Mouse (Mus musculus) ovary, adult 2 months (tissue): ENCODE measurements around the gene Tcp10a. TPM values are rescaled to one million over a fixed set of nuclear protein-coding genes. Genes with fewer than 3 reads are reported as not detected.

Experiments
- polyA plus RNA-seq: library from polyadenylated mRNA; depleted of rRNA; stranded (reverse); fragments of >200 nt; gene quantifications from 2 replicates; pipeline ENCODE4 v1.2.3, GENCODE M21; 2012; rRNA removed

The Tcp10a gene
- not detected in 2 replicates for polyA plus RNA-seq

DNA sequence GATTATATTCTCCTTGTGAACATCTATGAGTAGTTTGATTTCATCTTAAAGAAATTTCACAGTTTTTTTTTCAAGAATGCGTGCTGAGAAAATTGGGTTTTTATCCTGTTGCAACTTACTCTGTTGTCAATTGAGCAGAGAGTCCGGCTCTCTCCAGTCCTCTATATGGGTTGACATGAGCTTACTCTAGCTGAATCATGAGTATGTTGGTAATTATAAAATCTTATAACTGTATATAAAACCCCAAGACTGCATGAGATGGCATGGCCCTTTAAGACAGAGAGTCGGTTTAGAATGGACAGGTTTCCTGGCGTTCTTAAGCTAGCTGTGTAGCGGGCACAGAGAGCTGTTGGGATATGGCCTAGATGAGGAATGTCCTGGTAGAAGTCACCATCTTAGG lies at the start of gene Tcp10a:
Tcp10a (plus strand) TSS at position 301 of the 400 bp plus-strand sequence.

DNA sequence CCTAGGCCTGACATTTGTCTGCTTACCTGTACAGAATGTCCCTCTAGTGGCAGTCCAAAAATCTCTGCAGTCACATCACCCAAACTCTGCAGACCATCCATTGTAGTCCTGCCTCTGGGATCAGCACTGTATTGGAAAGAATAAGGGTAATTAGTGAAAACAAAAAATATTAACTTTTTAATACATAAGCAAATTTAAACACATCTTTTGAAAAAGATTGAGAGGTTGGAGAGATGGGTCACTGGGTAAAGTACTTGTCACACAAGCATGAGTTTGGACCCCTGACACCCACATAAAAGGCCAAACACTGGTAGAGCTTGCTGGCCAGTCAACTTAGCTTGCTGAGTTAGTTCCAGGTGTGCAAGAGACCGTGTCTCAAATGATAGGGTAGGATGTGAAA lies 28.1 kb downstream of the Tcp10a start, which contains the start of gene Ttll2:
Ttll2 (minus strand) TSS at position 101 of the 400 bp plus-strand sequence.

DNA sequence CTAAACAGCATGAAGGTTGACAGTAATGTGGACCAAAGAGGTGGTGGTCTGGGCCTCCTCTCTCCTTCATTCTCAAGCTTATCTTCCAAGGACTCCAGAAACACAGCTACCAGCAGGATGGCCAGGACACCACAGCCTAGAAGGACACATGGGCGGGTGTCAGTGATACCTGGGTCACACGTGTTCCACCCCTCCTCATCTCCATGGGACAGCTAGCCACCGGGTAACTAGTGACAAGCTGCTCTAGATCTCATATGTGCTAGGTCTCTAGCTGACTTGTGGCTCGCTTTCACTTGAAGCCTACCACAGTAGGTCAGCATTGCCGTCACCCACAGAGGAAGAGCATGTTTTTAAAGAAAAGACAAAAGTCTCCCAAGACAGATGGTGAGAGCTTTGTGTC lies 47.4 kb downstream of the Tcp10a start, which contains the start of gene Gm49630:
Gm49630 (minus strand) TSS at position 101 of the 400 bp plus-strand sequence.

DNA sequence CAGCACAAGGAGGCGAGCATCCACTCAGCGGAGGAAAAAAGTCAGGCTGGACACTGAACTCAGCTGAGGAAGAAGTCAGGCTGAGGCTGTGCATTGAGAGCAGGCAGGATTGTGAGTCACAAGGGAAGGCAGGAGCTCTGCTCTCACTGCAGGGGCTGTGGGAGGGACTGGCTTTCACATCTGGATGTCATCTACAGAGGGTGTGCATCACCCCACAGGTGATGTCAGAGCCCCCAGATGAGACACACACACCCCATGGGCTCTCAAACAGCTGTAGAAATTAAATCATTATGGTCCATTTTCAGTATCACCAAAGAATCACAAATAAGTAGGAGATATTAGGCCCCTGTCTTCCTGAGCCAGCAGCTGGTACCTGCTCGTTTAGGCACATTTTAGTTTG lies 60.9 kb downstream of the Tcp10a start, which contains the start of gene Unc93a2:
Unc93a2 (minus strand) TSS at position 101 of the 400 bp plus-strand sequence.

Other genes with a start within 250 kb of the Tcp10a start
- gene Rps6ka2, start 154.5 kb upstream of the Tcp10a start, polyA plus RNA-seq, result 37.6 and 53.2 TPM in 2 replicates
- 0.18 and 0.75 TPM in 2 replicates for gene Ttll2, start 28.1 kb downstream of the Tcp10a start, polyA plus RNA-seq
- 0.21 and 1.4 TPM in 2 replicates for gene Gm49630, start 47.3 kb downstream of the Tcp10a start, polyA plus RNA-seq
- 3.0 and 4.7 TPM in 2 replicates for gene Unc93a2, start 60.8 kb downstream of the Tcp10a start, polyA plus RNA-seq